Mouse (Mus musculus) activated CD4-positive, CD25-positive, alpha-beta regulatory T cell, adult 4 months (primary cell): Measurements from ENCODE around the gene Pola1. TPM values are rescaled to one million over a fixed set of nuclear protein-coding genes. Genes with fewer than 3 reads are reported as not detected.
"Not testable (repeated sequence)": the region's sequence is repeated elsewhere in the genome, so short reads cannot be mapped to it uniquely, and the experiment has no call there.

Experiments
- ATAC-seq: one replicate; pipeline ENCODE4 v1.8.0; 2017
- polyA plus RNA-seq, 2 experiments: library from polyadenylated mRNA; unstranded; fragments of 100-300 nt; shearing (Covaris generic); gene quantifications; one replicate each; pipeline ENCODE4 v1.2.1; 2017

Gene Pola1
- polyA plus RNA-seq, 2 experiments from 2014 or later: 9.9 to 12.6 TPM

DNA sequence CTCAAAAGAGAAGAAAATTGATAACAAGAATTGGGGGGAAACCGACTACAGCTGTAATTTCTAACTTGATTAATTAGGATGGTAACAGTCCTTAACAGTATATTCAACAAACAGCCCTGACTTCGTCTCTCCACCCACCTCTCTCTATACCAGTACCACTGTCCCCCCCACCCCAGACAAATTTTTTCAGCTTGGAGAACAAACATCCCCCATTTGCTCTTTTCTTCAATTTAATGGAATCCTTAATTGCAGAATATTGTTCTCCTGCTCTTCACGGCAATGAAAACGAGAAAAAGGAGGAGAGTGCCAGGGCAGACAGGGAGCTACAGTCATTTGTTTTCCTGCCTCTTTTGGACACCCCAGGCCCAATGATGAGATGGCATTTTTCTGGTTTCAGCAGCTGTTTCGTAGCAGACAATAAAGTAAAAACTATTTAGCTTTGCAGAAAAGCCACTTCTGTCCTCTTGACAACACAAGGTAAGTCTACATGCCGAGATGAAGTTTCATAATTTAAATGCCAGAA, 202.2 kb downstream of the Pola1 start:
- ATAC-seq: no peak

DNA sequence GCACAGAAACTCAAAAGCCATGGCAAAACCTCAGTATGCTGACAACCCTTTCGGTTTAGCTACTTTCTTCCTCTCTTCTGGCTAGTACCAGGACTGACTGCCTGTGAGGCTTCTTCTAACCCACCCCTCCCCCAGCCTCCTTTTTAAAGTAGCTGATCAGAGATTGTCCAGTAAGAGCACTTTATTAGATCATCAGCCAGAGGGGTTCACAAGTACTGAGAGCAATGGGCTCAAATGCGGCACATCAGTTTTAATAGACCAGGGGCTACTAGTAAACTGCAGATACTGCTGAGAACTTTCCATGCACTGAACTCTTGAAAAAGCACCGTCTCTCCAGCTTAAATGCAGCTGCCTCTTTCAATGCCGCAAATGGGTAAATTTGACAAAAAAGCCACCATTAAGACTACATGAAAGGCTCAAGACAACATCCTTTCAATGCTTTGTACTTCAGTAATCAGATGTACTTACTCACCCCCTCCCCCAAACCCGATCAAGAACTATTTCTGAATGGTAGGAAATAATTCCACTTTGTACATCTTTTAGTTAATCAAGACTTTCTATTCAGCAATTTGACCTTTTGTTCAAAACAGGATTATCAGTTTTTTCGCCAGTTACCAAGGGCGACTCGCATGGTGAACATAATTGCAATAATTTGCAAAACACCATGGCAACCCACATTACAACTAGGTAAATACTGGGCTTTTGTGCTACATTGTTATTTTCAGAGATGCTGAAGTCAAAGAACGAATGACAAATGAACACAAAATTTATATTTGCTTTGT, 202.8 kb downstream of the Pola1 start:
- no peak for ATAC-seq

DNA sequence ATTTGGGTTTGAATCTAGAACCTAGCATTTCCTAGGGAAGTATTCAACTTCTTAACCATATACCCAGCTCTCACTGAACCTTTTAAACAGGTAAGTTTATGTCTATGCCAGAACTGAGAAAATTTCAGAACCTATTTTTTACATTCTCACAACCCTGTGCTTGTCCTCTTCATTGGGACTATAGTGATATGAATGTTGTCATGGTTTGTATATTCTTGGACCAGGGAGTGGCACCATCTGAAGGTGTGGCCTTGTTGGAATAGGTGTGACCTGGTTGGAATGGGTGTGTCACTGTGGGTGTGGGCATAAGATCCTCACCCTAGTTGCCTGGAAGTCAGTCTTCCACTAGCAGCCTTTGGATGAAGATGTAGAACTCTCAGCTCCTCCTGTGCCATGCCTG, 231.1 kb downstream of the Pola1 start:
- not testable (repeated sequence) for ATAC-seq

DNA sequence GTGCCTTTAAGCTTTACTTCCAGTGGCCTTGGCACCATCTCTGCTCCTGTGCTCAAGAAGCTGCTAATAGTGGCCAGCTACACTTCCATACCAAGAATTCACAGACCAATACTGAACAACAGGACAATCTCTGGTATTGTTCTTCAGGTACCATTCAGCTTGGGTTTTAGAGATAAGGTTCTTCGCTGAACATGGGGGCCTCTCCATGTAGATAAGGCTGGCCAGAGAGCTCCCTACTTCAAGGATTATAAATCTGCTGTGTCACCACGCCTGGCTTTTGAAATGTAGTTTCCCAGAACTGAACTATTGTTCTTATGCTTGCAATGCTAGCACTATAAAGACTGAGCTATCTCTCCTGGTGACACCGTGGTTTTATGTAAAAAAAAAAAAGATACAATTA, 234.9 kb downstream of the Pola1 start:
- ATAC-seq: no peak

DNA sequence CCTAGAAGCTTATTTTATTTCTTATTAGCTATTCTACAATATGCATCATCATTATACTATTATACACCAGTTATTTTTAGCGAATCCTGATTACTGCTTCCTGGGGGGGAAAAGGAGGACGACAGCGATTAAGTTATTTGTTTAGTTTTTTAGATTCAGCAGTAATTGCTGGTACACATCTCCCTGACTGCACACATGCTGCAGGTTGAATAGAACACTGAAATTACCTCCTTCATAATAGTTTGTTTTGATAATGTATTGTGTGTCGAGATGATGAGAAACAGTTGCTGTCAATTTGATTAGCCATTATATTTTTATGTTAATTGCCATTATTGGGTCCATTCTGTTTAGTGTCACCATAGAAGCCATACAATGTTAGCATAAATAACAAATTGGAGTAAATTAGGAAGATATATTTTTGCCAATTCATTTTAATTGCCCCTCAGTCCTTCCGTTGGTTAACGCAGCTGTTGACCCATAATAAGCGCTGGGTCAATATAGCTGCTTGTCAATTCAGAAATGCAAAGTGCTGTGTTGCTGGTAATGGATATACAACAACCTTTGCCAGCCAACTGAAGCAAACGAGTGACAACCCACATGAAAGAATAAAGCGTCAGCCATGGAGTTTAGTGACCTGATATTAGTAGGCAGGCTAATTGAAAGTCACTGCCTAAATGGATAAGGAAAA, 254.5 kb downstream of the Pola1 start:
- ATAC-seq: no peak

DNA sequence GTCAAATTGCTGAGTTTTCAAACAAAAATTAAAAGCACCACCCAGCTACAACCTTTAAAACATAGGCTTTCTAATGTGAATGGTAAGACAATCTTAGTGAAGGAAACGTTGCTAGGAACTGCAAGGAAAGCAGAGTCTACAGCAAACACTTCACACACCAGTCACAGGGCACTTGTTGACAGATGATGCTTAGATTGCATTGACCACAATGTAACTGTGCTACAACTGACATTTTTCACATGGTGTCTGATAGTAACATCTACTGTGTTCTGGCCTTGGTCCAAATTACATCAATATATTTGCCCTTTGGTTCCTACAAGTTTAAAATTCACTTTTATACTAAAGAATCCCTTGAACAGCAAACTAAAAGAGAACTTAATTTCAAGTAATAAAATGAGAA, 258.5 kb downstream of the Pola1 start:
- no peak for ATAC-seq

DNA sequence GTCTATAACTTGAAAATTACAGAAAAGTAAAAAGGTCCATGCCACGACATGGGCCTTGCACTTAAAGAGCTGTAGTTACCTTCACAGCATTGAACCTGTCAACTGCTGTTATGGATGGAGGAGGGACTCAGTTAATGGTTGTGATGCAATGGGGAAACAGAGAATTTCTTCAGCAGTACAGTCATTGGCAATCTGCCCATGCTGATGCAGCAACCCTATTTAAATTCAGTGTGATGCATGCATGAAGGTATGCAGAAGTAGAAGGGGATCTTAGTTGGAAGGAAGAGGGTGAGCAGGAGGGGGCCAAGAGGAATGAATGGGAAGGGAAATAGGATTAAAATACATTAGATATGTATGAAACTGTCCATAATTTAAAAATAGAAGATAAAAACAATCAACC, 262.2 kb downstream of the Pola1 start:
- ATAC-seq: no peak

DNA sequence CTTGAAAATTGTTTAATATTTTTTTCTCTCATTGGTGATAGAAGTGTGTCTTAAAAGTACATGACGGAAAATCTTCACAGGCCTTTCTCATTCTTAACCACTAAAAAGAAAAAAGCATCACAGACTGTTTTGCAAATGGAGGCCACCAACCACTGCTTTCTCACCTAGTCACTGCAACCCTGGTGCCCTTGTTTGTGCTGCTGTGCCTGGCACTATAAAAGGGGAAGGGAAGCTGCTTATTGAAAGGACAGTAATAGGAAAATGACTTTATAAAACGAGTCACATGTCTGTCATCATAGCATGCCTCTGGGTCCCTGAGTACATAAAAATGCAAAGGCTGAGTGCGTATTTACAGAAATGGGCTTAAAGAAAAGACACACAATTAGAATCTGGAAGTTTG, 263.7 kb downstream of the Pola1 start:
- no peak for ATAC-seq

DNA sequence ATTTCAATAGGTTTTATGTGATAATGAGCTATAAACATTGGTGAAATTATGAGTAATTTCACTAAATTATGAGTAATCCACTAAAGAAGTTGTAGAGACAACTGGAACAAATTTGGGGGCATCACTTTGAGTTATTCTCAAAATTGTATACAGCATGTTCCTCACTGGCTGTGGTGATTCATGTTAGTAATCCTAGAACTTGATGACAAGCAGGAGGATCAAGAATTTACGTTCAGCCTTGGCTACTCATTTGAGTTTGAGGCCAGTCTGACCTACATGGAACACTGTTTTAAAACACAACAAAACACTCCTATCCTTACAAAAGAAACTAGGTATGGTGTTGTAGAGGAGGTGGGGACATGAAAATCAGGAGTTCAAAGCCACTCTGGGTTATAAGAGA, 310.6 kb downstream of the Pola1 start:
- ATAC-seq: no peak

DNA sequence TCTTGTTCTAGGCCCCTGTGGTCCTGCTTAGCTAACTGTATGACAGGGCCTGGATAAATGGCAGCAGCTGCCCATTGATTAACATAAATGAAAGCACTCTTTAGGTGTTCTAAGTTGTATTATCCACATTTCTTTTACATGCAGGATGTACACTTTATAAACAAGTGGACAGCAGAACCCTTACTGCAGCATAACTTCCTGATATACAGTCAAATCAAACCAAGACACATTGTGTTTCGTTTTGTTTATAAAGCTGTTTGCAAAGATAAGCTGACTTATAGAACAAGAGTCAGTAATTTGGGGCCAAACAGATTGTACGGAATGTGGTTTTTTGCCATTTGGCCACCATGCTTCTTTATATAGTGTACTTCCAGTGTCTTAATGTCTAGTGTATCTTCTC, 312.0 kb downstream of the Pola1 start:
- ATAC-seq: no peak

DNA sequence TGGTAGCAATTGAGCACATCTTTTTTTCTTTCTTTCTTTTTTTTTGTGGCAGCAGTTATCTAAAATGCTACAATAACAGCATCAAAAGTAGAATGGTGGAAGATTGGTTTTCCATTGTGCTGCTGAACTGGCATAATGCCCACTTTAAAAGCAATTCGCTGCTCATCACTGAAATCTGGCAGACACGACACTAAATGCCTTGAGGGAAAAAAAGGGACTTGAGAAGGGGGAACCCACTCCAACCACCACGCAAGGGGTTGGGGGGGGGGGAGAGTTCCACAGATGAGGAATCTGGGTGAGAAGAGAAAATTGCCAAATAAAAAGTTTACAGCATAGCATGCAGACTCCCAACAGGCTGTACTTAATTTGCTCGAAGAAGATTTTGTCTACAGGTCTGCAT, 314.4 kb downstream of the Pola1 start:
- no peak for ATAC-seq

DNA sequence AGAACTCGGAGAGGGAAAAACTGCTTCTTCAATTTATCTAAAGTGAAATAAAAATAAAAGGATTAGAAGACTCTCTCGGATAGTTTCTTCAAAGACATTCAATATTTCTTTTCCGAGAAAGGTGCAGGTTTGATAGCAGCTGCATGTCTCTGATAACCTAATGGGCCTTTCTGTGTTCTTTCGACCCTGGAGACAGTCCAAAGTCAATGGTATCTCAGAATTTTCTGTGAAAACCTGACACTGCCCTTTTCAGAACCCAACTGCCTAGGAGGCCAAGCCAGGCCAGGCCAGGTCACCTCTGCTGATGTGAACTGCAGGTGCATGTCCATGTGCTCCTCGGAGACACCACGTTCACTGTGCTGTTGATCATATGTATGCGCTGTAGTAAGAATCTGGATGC, 326.2 kb downstream of the Pola1 start:
- ATAC-seq: no peak

DNA sequence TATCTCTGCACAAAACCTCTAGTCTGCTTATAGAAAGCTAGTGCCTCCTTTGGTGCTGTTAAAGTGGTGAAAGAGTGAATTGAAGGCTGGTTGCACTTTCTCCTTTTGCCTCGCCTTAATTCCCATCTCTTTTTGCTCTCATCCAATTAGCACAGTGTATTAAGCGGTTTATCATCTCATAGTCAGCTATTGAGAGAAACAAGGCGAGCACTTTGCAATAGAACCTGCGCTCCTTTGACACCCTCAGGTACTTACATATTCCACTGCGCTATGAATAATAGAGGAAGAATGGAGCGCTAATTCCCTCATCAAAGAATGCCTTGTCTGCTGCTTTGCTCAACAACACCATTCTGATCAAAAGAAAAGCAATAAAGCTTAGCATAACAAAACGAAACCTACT, 330.2 kb downstream of the Pola1 start:
- ATAC-seq: no peak

DNA sequence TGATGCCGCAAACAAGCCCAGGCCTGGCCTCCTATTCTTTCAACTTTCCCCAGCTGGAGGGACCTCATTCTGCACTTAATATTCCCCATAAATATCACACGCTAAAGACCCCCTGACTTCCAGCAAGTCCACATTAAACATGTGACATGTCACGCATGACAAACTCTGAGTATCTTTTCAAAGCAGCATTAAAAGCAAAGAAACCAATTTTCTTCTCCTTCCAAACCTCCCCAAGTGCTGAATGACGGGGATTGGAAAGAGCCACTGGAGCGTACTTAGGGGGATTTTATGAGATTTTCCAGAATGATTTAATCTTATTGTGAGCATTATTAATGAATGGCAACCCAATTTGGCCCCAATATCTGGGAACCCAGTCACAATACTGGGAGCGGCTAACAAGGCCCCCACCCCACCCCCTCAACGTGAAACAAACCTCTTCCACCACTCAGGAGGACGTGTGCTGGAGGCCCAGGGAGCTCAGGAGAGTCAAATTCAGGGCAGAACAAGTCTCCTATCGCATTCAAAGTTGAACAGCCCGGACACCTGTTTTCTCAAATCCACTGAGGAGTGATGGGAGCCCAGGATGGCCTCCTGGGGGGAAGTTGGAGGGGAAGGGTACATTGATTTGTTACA, 331.7 kb downstream of the Pola1 start:
- no peak for ATAC-seq

DNA sequence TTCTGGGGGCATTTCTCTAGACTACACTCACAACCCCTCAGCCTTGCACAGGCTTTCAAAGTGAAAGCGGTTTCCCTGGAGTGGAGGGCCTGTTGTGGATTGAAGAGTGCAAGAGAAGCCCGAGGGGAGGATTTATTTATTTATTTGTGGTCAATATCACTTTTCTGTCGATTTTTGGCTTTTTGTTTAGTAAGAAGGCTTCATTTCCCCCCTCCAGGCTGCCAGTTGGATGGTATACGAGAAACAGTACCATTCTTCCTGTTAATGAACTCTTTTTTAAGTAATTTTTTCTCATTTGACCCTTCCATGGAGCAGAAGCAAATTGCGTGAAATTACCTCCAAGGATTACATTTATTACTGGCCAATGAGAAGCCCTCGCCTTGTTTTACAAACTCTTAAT, 332.2 kb downstream of the Pola1 start:
- no peak for ATAC-seq

DNA sequence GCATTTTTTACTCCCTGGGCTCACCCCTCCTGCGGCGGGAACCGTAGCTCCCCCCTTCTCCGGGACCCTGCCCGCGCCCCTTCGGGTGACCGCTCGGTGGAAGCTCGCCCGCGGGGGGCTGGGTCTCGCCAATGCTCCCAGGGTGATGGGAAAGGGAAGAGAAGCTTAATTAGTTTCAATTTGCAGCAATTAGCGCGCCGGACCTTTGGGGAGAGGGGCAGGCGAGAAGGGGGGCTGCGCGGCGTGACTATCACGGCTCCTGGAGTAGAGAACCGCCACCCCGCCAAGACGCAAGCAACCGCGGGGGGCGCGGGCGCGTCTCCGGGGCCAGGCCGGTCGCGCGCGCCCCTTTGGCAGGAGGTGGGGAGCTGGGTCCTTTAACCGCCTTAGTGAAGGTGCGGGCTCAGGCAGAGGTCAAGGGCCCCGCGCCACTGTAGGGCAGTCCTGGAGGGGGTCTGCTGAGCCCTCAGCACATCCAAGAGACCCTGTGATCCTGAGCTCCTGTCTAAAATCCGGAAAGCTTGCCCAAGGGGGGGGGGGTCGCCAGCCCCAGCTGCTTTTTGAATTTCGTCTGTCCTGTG, 332.8 kb downstream of the Pola1 start:
- no peak for ATAC-seq

DNA sequence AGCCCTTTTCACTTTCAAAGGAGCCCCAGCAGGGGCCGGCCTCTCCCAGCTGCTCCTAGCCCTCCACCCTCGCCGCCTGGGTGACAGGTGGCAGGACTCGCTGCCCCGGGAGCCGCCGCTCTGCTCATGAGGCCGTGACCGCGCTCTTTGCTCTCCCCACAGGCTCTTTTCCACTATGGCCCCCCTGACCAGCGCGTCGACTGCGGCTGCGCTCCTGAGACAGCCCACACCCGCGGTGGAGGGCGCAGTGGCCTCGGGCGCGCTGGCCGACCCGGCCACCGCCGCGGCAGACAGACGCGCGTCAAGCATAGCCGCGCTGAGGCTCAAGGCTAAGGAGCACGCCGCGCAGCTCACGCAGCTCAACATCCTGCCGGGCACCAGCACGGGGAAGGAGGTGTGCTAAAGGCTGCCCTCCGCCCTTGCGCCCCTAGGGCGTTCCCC, 334.9 kb downstream of the Pola1 start:
- peak; percentile 57 for ATAC-seq

DNA sequence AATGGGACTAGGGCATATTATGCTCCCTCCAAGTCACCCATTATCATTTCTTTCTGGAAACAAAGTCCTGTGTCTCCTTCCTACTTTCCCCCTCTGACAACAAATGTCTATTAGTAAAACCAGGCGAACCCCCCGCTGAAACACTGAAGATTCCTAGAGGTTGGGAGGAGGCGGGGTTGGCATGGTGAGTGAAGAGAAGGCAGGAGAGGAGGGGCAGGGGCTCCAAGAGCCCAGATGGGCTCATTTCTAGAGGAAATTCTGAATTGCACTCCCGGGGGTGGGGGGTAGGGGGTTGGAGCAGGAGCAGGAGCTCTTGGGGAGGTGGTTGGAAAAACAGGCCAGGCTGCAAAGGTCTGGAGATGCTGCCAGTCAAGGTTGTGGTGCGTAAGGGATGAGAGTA, 336.1 kb downstream of the Pola1 start:
- ATAC-seq: no peak

DNA sequence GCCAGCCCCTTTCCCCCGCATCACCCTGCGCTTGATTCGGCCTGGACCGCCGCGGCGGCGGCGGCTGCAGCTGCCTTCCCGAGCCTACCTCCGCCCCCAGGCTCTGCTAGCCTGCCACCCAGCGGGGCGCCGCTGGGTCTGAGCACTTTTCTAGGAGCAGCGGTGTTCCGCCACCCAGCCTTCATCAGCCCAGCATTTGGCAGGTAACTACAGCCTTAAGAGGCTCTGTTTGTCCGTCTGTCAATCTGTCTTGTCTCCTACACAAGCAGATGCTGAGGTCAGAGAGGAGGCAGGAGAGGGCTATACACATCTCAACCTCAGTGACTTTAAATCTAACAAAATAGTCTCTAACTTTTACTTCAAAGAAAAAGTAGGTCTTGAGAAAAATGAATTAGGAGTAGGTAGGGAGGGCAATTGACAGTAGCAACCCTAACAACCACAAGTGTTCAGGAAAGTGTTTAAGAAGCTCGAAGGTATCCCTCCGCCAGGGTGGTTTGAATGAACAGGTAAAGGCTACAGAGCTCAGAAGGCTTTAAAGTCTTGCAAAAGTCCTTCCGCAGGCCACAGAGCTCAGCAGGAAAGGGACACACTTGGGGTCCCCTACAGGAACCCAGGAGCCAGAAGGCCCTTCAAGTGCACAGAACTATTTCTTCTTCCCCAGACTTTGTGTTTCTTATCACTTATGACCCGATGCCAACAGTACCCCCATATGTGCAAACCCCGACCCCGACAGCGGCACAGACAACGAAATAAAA, 337.0 kb downstream of the Pola1 start:
- no peak for ATAC-seq

DNA sequence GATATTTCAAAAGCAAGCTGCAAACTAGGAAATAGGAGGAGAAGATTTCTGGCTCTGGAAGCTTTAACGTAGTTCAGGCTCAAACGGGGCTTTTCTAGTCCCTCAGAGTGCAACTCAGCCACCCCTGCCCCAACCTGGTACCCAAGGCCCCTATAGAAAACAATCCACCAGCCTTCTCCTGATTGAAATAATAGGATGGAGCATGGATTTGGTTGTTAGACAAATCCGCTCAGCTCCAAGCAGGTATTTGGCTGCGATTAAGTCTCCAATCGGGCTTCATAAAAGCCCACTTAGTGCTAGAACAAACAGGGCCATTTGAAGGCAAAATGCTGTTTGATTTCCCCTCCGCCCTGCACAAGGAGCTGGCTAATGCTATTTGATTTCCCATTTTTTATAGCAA, 339.9 kb downstream of the Pola1 start:
- ATAC-seq: no peak

DNA sequence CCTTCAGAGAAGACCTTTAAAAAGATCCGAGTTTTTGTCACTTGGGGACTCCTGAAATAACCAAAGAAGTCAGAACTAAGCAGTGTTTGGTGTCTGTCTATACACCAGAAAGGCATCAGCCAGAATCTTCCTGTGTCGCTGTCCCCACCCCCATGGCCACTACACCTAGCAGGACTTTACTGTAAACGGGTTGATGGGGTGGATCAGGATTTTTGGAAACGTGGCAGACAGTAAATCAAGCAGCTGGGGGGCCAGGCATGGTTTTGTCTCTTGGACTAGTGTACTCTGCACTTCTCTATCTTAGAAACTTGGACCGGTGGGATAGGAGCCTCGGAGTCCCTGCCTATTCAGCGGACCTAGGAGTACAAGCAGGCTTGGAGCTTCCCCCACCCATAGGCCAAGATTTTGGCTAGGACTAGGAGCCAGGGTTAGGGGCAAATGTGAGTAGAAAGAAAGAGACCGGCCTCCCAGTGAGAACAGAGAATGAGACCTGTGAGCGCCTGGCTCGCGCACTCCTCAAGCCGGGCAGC, 342.0 kb downstream of the Pola1 start:
- ATAC-seq: no peak

DNA sequence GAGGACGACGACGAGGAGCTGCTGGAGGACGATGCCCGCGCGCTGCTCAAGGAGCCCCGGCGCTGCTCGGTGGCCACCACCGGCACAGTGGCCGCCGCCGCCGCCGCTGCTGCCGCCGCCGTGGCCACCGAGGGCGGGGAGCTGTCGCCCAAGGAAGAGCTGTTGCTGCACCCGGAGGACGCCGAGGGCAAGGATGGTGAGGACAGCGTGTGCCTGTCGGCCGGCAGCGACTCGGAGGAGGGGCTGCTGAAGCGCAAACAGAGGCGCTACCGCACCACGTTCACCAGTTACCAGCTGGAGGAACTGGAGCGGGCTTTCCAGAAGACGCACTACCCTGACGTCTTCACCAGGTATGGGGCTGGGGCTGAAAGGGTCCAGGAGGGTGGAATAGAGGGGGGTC, 342.9 kb downstream of the Pola1 start:
- ATAC-seq: no peak
